13 mouse cellular contexts compared by ENCODE assay signal in the genomic region with DNA sequence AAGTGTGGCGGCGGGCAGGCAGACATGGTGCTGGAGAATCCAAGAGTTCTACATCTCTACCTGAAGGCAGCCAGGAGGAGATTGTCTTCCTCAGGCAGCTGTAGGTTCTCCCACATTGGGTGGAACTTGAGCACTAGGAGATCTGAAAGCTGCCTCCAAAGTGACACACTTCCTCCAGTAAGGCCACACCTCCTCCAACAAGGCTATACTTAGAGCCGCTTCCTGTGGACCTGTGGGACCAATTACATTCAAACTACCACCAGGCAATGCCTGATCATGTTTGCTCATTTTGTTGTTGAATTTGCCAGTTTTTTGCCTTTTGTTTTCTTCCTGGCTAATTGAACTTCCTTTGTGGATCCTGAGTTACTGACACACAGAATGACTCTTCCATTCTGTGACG. TPM values are rescaled to one million over a fixed set of nuclear protein-coding genes. Genes with fewer than 3 reads are reported as not detected.
DNase-seq lines count a peak whose midpoint lies in the region; ATAC-seq lines count a peak whose summit lies in the region.
"Had no signal": no experiment of that assay in that cellular context is flagged by ENCODE, and none has a peak within 500 bp of the region (broad histone marks: within the 10 kb centered on the region; RNA-seq: fewer than 3 reads in every experiment).

No protein-coding gene starts in this region.

- H3K9me3 ChIP-seq in heart, embryonic 15.5 days (replicated peaks), result no peaks in the 10 kb centered on the region
- H3K9me3 ChIP-seq in megakaryocyte, embryonic 14.5 days, result no peaks in the 10 kb centered on the region

- H3K4me1 ChIP-seq in heart, embryonic 15.5 days (replicated peaks), result no peaks in the 10 kb centered on the region
- H3K4me1 ChIP-seq in megakaryocyte, embryonic 14.5 days, result peaks cover 37% of the 10 kb centered on the region

- H3K27ac ChIP-seq in heart, embryonic 15.5 days, result 0 out of 2 replicates have a peak overlapping the region, but pooled peaks have one; percentile 37

- no peak overlapping the region for H3K9ac ChIP-seq in heart, embryonic 15.5 days

- no peak for ATAC-seq in heart, embryonic 15.5 days (replicated peaks; ENCODE audit: insufficient number of reproducible peaks, insufficient read depth, low FRiP score, low read depth)
- ATAC-seq in erythroid progenitor cell, adult 5-6 weeks (replicated peaks; ENCODE audit: low FRiP score, poor library complexity, severe bottlenecking), result 0 out of 2 replicates have a peak, but pooled peaks have one; percentile 46
- ATAC-seq: forebrain, embryonic 14.5 days had no signal

- H3K4me3 ChIP-seq in heart, embryonic 15.5 days, result no peak overlapping the region
- H3K4me3 ChIP-seq in megakaryocyte, embryonic 14.5 days (replicated peaks), result peak overlapping the region; percentile 51

- H3K36me3 ChIP-seq in heart, embryonic 15.5 days, result peaks cover 24% of the 10 kb centered on the region
- peaks cover 85% of the 10 kb centered on the region for H3K36me3 ChIP-seq in megakaryocyte, embryonic 14.5 days (replicated peaks; ENCODE audit: low read length)

- H3K4me2 ChIP-seq in heart, embryonic 15.5 days, result no peak overlapping the region
- H3K4me2 ChIP-seq: midbrain, embryonic 11.5 days had no signal

- H3K27me3 ChIP-seq in heart, embryonic 15.5 days, result no peaks in the 10 kb centered on the region
- H3K27me3 ChIP-seq in megakaryocyte, embryonic 14.5 days (replicated peaks), result no peaks in the 10 kb centered on the region

- no peak for DNase-seq in heart, adult 11 months
- peak; percentile 30 for DNase-seq in ZHBTc4 (ENCODE audit: low read depth, low spot score)
- no peak for DNase-seq in right cerebral cortex, adult 18-20 months
- no peak for DNase-seq in adipocyte (ENCODE audit: low spot score)
- no peak for DNase-seq in gastrocnemius, postnatal 4 days (ENCODE audit: low spot score in 2 of 2)
- DNase-seq: cerebellum, postnatal 25 days; gastrocnemius, postnatal 36 days; layer of hippocampus, adult 9-11 months had no signal

- 77% methylated on average over 4 of the region's 4 CpGs for WGBS in heart, embryonic 15.5 days

RNA-seq across cellular contexts. Expression of a gene that starts 51.4 kb away (rescaled TPM):
- 55.3 and 66.7 TPM in 2 replicates for polyA plus RNA-seq in heart, embryonic 15.5 days (2015; fragmentation: Nextera tagmentation; extraction: Ambion mirVana)
- total RNA-seq in erythroid progenitor cell, adult 5-6 weeks (2015; ENCODE audit: low replicate concordance), result 1.7 TPM in 1 of 2 replicates, not detected in the other
- total RNA-seq in erythroid progenitor cell, adult 5-6 weeks (2017; ENCODE audit: low replicate concordance), result 0.90 TPM in 1 of 2 replicates, not detected in the other
- 3.1 and 3.4 TPM in 2 replicates for polyA plus RNA-seq in megakaryocyte, embryonic 14.5 days (2012; ENCODE audit: insufficient read depth, low replicate concordance)
- 100 to 1,000 TPM; 294 to 313 TPM for total RNA-seq in gastrocnemius, postnatal 4 days (2021)

Comparison
In these comparisons a context has a peak if more than half of its experiments do, and no peak if none do; other contexts are left out.
1. RNA of a gene that starts 51.4 kb away (total RNA-seq): 294 to 313 TPM in gastrocnemius, postnatal 4 days; 0.90 to 1.7 TPM in erythroid progenitor cell, adult 5-6 weeks; every median in the first group is over 100 times any median in the second.